Mouse (Mus musculus): ENCODE data around the gene Foxp2.

Foxp2 gene

GRCm38 (mm10) chr6:14901183-14901970, at the start of gene Foxp2:
Gene Foxp2 (plus strand): TSS chr6:14901349.
- no peak for DNase-seq (ENCODE audit: extremely low read depth, low read depth, low spot score)

GRCm38 (mm10) chr6:14885199-14885598, 15.9 kb upstream of the Foxp2 start:
- no peak for DNase-seq (ENCODE audit: extremely low read depth, low read depth, low spot score)

GRCm38 (mm10) chr6:14897028-14897427, 4.1 kb upstream of the Foxp2 start:
- DNase-seq (ENCODE audit: extremely low read depth, low read depth, low spot score): no peak

GRCm38 (mm10) chr6:14898096-14898855, 2.9 kb upstream of the Foxp2 start:
- DNase-seq (ENCODE audit: extremely low read depth, low read depth, low spot score): no peak

- DNase-seq (ENCODE audit: extremely low read depth, low read depth, low spot score): no peak
Measured at GRCm38 (mm10) chr6:14899021-14899610, 2.0 kb upstream of the Foxp2 start.

GRCm38 (mm10) chr6:14899936-14900578, 1.1 kb upstream of the Foxp2 start:
- DNase-seq (ENCODE audit: extremely low read depth, low read depth, low spot score): no peak

GRCm38 (mm10) chr6:14900579-14901021, 549 bp upstream of the Foxp2 start:
- no peak for DNase-seq (ENCODE audit: extremely low read depth, low read depth, low spot score)

GRCm38 (mm10) chr6:14901971-14902670, 972 bp downstream of the Foxp2 start:
- DNase-seq (ENCODE audit: extremely low read depth, low read depth, low spot score): no peak

- no peak for DNase-seq (ENCODE audit: extremely low read depth, low read depth, low spot score)
Measured at GRCm38 (mm10) chr6:14903271-14903965, 2.3 kb downstream of the Foxp2 start.

- DNase-seq (ENCODE audit: extremely low read depth, low read depth, low spot score): no peak
Measured at GRCm38 (mm10) chr6:14915066-14915465, 13.9 kb downstream of the Foxp2 start.

- DNase-seq (ENCODE audit: extremely low read depth, low read depth, low spot score): no peak
Measured at GRCm38 (mm10) chr6:14922704-14923103, 21.6 kb downstream of the Foxp2 start.

- DNase-seq (ENCODE audit: extremely low read depth, low read depth, low spot score): no peak
Measured at GRCm38 (mm10) chr6:14924976-14925489, 23.9 kb downstream of the Foxp2 start.

- DNase-seq (ENCODE audit: extremely low read depth, low read depth, low spot score): no peak
Measured at GRCm38 (mm10) chr6:14951060-14951459, 49.9 kb downstream of the Foxp2 start.

- no peak for DNase-seq (ENCODE audit: extremely low read depth, low read depth, low spot score)
Measured at GRCm38 (mm10) chr6:14952731-14953130, 51.6 kb downstream of the Foxp2 start.

- no peak for DNase-seq (ENCODE audit: extremely low read depth, low read depth, low spot score)
Measured at GRCm38 (mm10) chr6:14977042-14977441, 75.9 kb downstream of the Foxp2 start.

- no peak for DNase-seq (ENCODE audit: extremely low read depth, low read depth, low spot score)
Measured at GRCm38 (mm10) chr6:14978201-14978600, 77.1 kb downstream of the Foxp2 start.

GRCm38 (mm10) chr6:15008113-15008512, 107.0 kb downstream of the Foxp2 start:
- DNase-seq (ENCODE audit: extremely low read depth, low read depth, low spot score): no peak

GRCm38 (mm10) chr6:15028488-15028887, 127.3 kb downstream of the Foxp2 start:
- no peak for DNase-seq (ENCODE audit: extremely low read depth, low read depth, low spot score)

- DNase-seq (ENCODE audit: extremely low read depth, low read depth, low spot score): no peak
Measured at GRCm38 (mm10) chr6:15029446-15030125, 128.4 kb downstream of the Foxp2 start.

Measured in fat pad, adult 2 months (tissue).